Mouse (Mus musculus) embryonic fibroblast, embryonic 13.5 days (primary cell): Measurements from ENCODE around the gene Myrip.

ENCODE experiments used
- CTCF ChIP-seq: IDR thresholded peaks from 2 replicates; pipeline ENCODE4 v1.5.1; 2011; ENCODE audit warnings: mild to moderate bottlenecking, control low read depth, low read length, moderate library complexity, borderline replicate concordance; ENCODE audit not compliant: insufficient read depth
- POLR2A ChIP-seq: IDR thresholded peaks from 2 replicates; pipeline ENCODE4 v1.6.1; 2011; ENCODE audit warnings: low read depth, mild to moderate bottlenecking, control low read depth, low read length, moderate library complexity

- no peak for TF ChIP-seq CTCF
- TF ChIP-seq POLR2A = no peak
These were observed 154.7 kb downstream of the Myrip start for GRCm38 (mm10) chr9:120455768-120456655.
